Mouse (Mus musculus): Measurements from ENCODE around the gene Palld. TPM values are rescaled to one million over a fixed set of nuclear protein-coding genes. Genes with fewer than 3 reads are reported as not detected.

The Palld gene
- total RNA-seq, 2 experiments from 2014 or later, result 0.68 TPM; not detected in 1

DNA sequence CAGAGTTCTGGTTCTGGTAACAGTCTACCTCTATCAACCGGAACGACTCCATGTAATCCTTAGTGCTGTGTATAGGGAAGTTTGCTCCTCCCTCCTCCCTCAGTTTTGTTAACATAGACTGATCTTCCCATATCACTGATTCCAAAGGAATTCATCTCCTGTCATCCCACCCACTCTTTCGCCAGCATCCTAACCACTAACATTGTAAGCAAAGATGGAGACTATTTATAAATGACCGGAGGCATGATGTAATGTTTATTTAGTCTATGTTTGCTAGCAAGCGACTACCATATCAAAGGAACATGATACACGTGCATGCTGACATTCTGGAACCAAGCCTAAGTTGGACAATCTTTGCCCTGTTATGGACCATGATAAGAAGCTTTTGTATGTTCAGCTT lies 250.5 kb downstream of the Palld start:
- ATAC-seq (replicated peaks; ENCODE audit: low FRiP score, poor library complexity, severe bottlenecking), result no peak

DNA sequence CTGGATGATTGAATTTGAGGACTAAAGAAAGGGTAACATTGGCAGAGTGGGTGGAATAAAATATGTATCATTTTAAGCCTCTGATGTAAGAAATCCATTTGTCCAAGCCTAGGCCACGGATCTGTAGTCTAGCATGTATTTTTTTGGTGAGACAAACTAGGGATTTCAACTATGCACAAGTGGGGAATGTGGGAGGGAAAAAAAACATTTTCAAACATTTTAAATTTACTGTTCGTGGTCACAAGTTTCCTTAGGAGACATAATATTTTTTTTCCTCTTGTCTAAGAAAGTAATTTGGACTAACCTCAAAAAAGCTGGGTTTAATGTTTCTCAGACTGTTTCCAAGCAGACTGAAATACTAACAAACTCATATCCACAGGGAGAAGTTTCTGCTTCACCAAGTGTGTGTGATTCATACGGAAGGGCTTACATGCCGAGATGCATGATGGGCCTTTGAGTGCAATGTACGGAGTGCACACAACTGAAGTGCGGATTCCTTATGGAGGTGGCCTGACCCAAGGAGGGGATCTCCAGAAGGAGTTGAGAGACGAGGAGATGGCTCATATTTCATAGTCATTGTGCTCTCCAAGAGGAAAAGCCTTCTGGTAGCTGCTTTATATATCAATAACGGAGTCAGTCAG lies 256.2 kb downstream of the Palld start:
- ATAC-seq (replicated peaks; ENCODE audit: low FRiP score, poor library complexity, severe bottlenecking), result no peak

DNA sequence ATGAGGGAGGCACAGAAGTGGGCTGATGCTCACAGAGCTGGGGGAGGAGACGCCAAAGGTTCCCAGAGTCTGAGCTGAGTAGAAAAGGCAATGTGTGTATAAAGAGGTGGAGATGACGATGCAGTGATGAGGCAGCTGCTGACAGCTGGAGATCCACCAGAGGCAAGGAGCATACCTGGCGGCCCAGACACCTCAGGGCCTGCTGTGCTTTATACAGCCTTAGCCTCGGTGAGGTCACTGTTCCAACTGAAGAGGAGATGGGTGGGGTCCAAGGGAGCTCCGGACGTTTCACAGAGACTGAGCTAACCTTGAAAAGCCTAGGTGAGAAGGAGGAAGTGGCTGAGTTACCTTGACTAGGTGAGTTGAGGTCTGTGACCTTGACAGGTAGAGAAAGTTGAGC lies 256.8 kb downstream of the Palld start:
- ATAC-seq (replicated peaks; ENCODE audit: low FRiP score, poor library complexity, severe bottlenecking), result no peak

DNA sequence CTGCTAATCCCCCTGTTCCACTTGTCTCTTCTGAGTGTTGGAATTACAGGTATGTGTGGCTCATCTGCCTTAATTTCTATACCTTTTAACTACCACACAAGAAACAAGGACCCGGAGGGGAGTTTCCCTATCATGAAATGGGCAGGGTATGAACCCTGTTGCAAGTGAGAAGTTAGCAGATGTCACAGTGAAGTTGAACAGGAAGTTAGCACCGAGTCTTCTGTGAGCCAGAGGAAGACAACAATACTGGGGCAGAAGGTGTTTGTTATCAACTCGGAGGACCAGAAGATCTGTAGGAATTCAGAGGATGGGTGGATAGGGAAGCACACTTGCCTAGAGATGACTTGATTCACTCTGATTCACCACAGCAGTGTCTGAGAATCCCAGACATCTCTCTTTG lies 259.3 kb downstream of the Palld start:
- no peak for ATAC-seq (replicated peaks; ENCODE audit: low FRiP score, poor library complexity, severe bottlenecking)

DNA sequence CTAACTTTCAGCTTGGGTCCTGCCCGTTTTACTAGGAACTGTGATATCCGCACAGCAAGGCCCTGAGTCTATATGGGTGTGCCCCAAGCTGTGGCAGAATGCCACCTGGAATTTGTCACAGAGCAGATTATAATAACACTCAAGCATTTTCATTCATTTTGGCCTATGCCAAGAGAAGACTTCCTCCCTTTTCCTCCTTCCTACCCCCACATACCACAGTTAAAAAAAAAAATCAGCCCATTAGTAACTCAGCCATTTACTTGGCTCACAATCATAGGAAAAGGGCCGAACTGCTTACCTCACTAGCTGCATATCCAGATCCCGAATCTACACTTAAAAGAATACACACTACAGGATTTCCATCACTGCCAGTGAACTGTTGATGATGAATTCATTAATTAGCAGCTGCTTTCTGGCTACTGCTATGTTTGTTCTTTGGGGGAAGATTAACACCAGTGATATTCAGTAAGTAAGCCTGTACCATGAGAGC lies 260.1 kb downstream of the Palld start:
- no peak for ATAC-seq (replicated peaks; ENCODE audit: low FRiP score, poor library complexity, severe bottlenecking)

DNA sequence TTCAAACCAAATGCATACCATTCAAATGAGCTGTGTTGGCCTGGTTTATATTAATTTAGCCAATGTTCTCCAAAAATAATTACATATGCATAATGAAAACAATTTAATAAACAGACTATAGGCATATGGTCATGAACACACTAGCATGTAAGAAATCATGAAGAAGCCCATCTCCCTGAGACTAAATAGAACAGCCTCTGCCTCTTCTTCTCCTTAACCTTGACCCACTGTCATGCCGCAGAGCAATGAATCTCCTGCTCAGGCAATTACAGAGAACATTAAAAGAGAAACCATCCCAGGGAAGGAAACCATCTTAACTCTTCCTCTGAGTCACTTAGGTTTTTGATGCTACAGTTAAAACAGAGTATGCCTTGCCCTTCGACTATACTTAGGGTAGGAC lies 262.9 kb downstream of the Palld start:
- ATAC-seq (replicated peaks; ENCODE audit: low FRiP score, poor library complexity, severe bottlenecking), result no peak

DNA sequence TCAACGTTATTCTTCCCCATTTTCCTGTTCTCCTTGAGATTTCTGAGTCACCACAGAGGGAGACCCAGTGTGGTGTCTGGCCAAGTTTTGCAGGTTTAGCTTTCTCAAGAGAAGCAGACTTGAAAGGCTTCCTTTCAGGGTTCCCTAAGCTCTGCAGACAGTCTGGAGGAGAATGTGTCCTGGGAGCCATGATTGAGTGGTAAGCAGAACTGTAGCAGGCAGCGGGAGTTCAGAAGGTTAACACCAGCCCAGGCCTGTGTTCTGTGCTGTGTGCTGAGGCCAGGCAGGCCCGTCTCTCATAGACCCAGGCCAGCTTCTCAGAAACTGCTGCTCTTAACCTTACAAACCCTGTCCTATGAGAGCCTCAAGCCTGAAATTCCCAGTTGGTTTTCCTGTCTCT lies 263.5 kb downstream of the Palld start:
- no peak for ATAC-seq (replicated peaks; ENCODE audit: low FRiP score, poor library complexity, severe bottlenecking)

DNA sequence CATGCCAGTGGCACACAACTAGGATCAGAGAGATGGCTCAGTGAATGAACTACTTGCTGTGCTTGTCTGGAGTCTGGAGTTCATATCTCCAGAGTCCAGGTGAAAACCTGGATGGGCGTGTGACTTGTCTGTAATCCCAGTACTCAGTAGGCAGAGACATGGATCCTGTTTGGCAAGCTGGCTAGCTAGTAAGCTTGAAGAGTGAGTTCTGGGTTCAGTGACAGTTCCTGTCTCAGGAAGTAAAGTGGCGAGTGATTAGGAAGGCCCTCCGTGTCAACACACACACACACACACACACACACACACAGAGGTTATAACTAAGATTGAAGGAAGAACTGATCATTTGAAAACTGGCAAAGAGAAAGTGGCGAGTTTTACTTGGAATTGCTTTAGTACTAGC lies 264.8 kb downstream of the Palld start:
- no peak for ATAC-seq (replicated peaks; ENCODE audit: low FRiP score, poor library complexity, severe bottlenecking)

DNA sequence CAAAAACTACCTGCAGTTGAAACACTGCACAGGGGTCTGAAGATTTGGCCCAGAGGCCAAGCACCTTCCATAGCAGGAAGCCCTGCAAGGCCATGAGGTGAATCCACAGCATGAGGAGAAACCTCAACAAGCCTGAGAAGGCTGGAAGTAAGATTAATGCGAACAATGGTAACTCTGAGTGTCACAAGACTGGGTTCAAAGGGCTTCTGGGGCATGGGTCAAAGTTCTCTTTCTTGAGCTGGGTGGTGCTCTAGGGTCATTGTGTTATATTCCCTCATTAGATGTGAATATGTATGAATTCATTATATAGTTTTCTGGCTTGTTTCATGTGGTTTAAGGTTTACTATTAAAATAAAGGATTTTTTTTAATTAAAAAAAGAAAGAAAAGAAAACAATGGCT lies 267.7 kb downstream of the Palld start:
- ATAC-seq (replicated peaks; ENCODE audit: low FRiP score, poor library complexity, severe bottlenecking), result no peak

DNA sequence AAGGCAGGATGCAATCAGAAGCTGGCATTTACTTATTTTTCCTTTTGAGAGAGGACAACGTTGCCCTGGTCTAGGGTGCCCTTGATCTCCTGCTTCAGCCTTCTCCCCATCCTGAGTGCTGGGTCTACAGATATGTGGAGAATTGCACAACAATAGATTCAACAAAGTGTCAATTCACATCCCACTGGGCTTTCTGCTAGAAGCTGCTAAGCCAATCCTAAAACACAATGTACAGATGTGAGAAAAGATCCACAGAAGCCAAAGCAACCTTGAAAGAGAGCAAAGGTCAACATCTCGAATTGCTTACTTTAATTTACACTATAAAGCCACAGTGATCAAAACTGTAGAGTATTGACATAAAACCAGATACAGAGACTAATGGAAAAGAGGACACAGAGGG lies 270.2 kb downstream of the Palld start:
- ATAC-seq (replicated peaks; ENCODE audit: low FRiP score, poor library complexity, severe bottlenecking), result no peak

DNA sequence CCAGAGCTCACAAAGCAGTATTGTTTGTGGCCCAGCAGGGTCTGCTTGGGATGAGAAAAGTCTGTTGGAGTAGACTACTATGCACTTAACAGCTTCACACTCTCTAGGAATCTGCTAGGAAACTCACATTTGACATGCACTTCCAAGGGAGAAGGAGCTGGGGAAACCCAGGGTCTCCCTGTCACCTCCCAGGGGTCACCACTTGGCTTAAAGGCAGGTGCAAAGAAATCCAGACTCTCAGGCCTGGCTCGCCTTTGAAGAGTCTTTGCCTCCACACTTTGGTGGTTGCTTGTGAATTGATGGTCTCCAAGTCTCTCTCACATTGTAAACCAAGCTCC lies 272.9 kb downstream of the Palld start:
- no peak for ATAC-seq (replicated peaks; ENCODE audit: low FRiP score, poor library complexity, severe bottlenecking)

DNA sequence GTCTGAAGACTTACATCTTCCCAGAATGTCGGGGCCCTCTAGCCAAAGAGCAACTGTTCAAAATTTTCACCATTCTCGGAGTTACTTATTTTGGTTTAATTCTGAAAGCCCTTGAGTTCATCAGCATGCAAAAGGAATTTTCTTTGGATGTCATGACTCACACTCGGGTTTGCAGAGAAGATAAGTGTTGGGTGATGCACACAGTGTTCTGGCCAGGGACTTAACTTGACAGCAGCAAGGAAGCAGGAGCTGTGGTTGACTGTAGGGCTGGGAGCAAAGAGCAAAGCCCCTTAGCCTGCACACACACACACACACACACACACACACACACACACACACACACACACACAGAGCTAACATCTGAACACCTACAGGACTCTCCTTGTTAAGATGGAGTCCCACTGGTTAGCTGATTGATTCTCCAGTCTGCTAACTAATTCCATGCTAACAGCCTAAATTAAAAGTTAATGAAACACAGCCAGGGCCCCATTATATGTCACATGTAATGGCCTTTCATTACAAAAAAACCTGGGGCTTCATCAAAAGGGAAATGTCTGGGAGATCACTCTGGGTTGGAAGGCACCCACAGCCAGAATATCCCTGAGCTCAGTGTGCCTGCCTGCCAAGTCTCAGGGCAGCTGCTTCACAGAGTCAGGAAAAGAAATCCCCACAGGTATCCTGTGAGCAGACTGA lies 273.4 kb downstream of the Palld start:
- ATAC-seq (replicated peaks; ENCODE audit: low FRiP score, poor library complexity, severe bottlenecking), result no peak

DNA sequence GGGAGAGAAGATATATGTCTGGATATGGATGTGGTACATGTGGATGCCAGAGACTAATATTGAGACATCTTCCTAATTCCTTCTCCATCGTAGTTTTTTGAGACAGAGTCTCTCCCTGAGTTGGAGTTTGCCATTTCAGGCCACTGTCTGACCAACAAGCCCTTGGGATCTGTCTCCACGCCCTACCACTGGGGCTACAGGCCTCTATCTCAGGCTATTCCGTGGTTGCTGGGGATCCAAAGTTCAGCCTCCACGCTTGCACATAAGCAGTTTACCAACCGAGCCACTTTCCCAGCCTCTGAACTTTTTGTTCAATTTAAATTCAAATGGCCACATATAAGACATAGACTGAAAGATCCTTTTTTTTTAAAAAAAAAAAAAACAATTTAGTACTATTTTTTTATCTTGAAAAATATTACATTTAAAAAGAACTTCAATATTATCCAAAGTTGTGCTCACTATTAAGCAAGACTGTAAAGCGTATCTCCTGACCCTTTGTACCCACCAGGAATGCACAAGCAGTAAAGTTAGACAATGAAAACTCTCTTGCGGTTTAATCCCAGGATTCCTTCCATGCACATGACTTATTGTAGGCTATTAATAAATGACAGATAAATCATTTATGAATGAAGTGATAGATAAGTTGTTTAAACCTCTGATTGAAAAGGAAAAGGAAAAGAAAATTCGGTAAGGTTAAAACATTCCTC lies 276.1 kb downstream of the Palld start:
- ATAC-seq (replicated peaks; ENCODE audit: low FRiP score, poor library complexity, severe bottlenecking), result no peak

DNA sequence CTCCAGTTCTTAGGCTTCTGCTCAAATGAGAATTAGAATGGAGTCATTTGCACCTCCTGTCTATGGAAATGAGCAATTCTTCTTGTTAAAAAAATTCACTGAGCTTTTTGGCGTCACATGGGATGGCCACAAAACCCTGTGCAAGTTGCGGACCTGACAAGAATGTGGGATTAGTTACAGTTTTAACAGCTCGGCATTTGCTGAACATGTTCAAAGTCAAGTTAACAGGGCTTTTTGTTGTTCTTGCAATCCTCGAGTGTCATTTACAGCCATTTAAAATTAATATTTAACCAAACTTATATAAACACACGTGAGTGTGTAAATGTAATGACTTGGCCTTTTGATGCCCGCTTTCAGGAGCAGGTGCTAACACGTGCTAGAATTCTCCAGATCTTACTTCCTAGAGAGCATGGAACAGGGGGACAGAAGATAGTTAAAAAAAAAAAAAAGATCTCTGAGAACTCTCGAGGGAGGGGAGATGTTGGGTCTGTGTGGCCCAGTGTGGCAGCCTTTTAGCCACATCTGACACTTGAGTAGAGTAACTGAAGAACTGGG lies 276.8 kb downstream of the Palld start:
- ATAC-seq (replicated peaks; ENCODE audit: low FRiP score, poor library complexity, severe bottlenecking), result no peak

DNA sequence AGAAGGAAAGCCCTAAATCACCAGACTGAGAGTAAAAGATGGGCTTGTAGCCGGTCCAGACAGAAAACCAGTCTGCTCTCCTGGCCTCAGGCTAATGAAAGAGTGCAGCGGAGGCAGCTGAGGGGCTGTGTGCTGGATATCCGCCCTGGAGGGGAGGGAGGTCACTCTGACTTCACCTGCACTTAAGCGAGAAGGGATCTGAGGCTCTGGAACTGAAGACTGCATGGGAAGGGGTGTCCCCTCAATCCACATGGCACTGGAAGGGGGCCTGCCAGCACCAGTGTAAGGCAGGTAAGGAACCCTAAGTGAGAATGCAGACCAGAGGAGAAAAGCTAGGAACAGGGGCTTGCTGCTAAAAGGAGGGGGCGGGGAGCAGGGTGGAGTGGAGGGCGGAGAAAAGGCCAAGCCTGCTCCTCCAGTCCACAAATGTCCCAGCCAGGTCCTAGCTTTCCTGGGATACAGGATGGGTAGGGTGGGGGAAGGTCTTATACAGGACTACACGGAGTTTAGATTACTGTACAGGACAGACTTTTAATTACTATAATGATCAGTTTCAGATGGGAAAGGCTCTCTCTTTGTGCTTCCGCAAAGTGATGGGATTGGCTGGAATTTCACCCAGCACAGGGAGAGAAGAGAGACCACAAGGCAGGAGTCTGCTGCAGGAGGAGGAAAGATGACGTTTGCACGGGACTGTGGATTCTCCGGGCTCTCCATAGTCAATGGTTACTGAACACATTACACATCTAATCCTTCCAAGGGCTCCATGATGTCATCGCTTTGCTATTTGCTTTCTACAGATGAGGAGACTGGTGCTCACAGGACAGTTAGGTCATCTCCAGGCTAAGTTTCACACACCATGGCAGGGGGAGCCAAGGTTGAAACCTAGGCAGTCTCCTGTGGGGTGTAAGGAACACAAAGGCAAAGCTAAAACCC lies 278.7 kb downstream of the Palld start:
- no peak for ATAC-seq (replicated peaks; ENCODE audit: low FRiP score, poor library complexity, severe bottlenecking)

DNA sequence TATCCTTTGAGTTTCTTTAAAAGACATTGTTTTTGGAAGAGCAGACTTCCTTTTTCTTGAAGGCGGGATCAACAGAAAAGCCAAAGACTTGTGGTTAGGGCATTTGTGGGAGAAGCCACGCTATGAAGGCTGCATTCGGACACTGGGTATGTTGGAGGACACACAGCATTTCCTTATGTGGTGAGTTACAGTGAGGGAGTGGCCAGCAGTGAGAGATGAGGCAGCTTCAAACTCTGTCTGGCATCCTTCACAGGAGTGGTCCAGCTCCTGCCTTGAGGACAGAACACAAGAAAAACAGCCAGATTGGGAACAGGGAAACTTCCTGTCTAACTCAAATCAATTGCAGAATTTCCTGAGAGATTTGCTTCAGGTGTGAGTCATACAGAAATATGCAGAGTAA lies 281.2 kb downstream of the Palld start:
- no peak for ATAC-seq (replicated peaks; ENCODE audit: low FRiP score, poor library complexity, severe bottlenecking)

DNA sequence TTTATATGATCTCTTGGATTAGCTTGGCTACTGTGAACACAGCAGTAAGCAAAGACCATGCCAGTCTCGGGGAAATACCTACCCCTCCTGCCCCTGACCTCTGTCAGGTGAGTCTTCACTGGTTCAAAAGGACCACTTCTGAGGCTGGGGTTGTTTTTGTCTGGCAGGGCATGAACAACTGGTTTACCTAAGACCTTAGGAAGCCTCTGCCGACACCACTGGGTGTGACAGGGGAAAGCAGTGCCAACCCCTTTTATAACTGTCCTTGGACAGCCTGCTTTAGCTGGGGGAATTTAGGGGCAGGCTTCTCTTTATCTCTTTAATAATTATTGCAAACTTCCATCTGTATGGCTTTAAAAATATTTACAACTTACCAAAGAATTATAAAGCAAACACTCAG lies 284.8 kb downstream of the Palld start:
- no peak for ATAC-seq (replicated peaks; ENCODE audit: low FRiP score, poor library complexity, severe bottlenecking)

DNA sequence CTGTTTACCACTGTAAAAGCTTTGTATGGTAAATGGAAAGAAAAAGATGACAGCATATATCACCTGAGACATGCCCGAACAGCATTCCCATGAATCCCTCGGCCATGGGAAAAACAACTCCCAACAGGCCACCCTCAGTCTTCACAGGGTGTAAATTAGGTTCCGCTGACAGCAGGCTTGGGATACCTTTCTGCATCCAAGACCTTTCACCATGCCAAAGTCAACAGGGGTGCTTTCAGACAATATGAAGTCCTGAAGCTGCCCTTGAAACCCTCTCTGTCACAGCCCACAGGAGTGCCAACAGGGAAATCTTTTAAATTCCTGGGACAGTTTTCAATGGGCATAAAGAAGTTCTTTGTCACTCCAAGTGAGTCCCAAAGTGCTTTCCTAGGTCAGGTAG lies 285.4 kb downstream of the Palld start:
- no peak for ATAC-seq (replicated peaks; ENCODE audit: low FRiP score, poor library complexity, severe bottlenecking)

DNA sequence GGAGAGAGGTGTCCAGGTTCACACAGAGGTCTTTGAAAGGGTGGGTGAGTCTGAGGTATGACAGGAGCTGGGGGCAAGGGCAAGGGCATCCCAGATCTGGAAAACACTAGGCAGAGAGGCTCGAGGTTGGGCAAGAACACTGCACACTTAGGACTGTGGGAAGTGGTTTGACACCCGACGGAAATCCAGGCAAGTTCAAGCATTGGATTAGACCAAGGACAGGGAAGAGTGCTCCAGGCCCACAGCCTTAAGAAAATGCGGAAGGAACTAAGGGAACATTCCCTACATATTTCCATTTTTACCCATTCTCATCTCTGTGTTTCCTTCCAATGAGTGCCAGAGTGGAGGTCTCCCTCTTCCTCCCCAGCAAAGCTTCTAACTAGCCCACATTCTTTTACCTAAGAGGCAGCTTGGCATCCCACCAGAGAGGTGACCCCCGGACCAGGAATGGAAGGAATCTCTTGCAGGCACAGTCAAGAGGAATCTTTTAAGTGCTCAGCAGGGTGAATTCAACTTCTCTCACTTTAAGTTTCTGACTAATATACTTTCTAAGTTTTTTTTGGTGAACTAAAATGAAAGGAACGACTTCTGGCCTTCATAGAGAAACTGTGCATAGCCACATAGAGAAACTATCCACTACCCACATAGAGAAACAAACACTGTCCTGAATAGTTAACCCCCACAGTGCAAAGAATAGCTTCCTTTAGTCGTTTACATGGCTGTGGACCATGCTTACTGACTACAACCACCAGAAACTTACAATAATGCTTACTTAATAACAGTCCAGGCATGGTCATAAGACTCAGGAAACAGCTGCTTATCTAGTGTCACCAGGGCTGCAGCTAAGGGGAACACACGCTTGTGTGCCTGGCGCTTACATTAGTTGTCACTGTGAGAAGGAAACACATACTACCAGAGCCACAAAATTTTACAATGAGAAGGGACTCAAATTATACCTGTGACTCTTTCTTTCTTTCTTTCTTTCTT lies 286.5 kb downstream of the Palld start:
- no peak for ATAC-seq (replicated peaks; ENCODE audit: low FRiP score, poor library complexity, severe bottlenecking)
